Mouse (Mus musculus): ENCODE results near the gene Prss36. TPM values are rescaled to one million over a fixed set of nuclear protein-coding genes. Genes with fewer than 3 reads are reported as not detected.
"Not testable (repeated sequence)": the region's sequence is repeated elsewhere in the genome, so short reads cannot be mapped to it uniquely, and the experiment has no call there.

Prss36 gene
- total RNA-seq (2021): 1 to 10 TPM; 6.4 to 8.1 TPM
- long read RNA-seq, experiment 1, partial matches to known transcripts: 5 of 12 reads
- long read RNA-seq, experiment 1, other reads (novel, unspliced or antisense): 7 of 12 reads
- long read RNA-seq, experiment 2, partial matches to known transcripts: 1 of 9 reads
- long read RNA-seq, experiment 2, other reads (novel, unspliced or antisense): 8 of 9 reads

- DNase-seq (ENCODE audit: low spot score in 2 of 2): no peak
These were observed at the start of gene Prss36 for GRCm38 (mm10) chr7:127946470-127947023. TSS of gene Prss36 (minus strand) at chr7:127946725.

DNA sequence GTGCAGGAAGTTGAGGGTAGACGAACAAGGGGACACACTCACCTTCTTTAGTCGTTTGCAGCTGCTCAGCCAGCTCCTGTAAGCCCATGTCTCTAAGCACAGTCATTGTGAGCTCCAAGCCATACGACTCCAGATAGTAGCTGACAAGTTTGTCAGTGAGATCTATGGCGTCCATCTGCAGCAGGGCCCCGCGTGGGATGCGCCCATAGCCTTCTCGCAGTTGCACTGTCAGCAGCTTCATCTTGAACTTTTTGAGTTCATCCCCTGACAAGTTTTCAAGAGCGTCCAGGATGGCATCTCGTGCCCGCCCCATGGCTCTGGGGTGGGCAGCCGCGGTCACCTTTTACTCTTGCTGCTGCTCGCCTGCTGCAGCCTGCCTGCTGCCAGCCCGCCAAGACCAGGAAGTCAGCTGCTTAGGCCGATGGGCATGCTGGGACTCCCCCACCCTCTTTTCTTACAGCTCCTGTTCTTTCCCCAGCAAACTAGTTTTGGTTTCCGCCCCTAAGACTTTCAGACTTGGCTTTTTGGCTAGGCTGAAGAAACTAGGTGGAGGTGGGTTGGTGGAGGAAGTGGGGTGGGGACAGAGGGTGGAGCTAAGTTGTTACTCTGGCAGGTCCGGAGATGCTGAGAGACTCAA, 46.9 kb upstream of the Prss36 start, which contains the start of gene Pycard:
Pycard (minus strand) TSS at position 527 of the 637 bp plus-strand sequence.
- DNase-seq (ENCODE audit: low spot score in 2 of 2): peak; percentile 21 to 22

DNA sequence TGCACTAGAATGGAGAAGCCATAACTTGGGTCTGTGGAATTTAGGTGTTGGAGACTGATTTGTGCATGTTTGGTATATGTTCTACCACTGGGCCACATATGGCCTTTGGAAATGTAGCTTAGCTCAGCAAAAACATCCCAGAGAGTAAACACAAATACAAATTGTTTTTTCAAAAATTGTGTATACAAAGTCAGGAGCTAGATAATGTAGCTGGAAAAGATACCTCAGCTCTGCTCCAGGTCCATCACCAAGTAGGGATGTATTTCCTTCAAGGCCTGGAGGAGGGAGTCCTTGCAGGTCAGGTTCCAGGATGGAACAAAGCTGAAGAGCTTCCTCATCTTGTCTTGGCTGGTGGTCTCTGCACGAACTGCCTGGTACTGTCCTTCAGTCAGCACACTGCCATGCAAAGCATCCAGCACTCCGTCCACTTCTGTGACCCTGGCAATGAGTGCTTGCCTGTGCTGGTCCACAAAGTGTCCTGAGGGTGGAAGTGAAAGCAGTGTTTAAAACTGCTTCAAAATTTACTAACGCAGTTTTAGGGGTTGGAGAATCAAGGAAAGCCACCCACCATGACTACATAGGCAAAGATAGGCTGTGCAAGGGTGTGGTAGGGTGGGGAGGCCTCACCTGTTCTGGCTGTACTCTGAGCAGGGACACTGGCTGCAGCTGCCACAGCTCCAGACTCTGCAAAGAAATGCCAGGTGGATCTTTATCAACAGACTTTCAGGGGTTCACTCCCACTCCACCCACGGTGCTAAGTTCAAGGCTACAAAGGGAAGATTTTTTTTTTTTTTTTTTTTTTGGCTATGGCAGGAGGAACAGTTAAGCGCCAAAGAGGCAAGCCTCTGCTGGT, 46.2 kb upstream of the Prss36 start:
- DNase-seq (ENCODE audit: low spot score in 2 of 2): no peak

DNA sequence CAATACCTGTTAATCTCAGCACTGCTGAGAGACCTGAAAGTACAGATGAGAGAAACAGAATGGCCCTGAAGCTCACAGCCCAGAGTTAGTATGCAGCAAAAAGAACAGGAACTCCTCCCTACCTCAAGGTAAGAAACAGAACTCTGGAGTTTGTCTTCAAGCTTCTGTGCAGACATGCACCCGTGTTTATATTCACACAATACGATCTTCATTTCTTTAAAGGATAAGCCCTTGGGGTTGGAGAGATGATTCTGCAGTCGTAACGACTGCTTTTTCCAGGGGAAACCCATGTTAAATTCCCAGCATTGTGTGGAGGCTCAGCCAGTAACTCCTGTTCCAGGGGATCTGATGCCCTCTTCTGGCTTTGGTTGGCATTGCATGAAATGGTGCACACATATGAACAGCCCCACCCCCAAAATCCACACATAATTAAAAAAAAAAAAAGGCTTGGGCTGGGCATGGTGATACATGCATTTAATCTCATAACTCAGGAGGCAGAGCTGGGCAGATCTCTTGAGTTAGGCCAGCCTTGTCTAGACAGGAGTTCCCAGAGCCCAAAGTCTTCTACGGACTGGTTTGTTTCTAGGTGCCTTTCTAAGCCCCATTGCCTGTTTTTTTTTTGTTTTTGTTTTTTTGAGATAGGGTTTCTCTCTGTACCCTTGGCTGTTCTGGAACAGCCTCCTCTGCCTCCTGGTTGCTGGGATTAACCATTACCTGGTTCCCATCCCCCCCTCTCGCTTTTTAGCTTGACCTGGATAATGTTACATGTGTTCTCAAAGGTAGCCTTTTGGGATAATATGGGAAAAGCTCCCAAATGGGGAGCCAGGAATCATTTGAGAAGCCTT, 45.3 kb upstream of the Prss36 start:
- DNase-seq (ENCODE audit: low spot score in 2 of 2): peak in 1 of 2 experiments; percentile 39

GRCm38 (mm10) chr7:127988904-127989303, 42.4 kb upstream of the Prss36 start:
- no peak for DNase-seq (ENCODE audit: low spot score in 2 of 2)

DNA sequence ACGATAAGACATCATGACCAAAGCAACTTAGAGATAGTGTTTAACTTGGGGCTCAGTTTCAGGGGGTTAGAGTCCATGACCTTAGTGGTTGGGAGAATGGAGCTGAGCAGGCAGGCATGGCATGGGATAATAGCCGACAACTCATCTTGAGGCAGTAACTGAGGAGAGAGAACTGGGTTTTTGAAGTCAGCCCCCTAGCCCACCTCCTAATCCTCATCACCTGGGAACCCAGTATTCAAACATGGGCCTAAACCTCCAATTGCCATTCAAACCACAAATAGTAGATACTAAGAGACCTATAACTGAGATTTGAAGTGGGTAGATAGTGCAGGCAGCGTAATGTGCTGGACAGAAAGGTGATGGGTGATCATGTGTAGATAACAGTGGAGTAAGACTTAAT, 34.1 kb upstream of the Prss36 start:
- DNase-seq (ENCODE audit: low spot score in 2 of 2): no peak

- no peak for DNase-seq (ENCODE audit: low spot score in 2 of 2)
These were observed 32.3 kb upstream of the Prss36 start for GRCm38 (mm10) chr7:127978856-127979255.

- DNase-seq (ENCODE audit: low spot score in 2 of 2): no peak
These were observed 27.9 kb upstream of the Prss36 start for GRCm38 (mm10) chr7:127974413-127974930.

GRCm38 (mm10) chr7:127967922-127968828, 21.6 kb upstream of the Prss36 start:
- DNase-seq (ENCODE audit: low spot score in 2 of 2): peak; percentile 33 to 58

DNA sequence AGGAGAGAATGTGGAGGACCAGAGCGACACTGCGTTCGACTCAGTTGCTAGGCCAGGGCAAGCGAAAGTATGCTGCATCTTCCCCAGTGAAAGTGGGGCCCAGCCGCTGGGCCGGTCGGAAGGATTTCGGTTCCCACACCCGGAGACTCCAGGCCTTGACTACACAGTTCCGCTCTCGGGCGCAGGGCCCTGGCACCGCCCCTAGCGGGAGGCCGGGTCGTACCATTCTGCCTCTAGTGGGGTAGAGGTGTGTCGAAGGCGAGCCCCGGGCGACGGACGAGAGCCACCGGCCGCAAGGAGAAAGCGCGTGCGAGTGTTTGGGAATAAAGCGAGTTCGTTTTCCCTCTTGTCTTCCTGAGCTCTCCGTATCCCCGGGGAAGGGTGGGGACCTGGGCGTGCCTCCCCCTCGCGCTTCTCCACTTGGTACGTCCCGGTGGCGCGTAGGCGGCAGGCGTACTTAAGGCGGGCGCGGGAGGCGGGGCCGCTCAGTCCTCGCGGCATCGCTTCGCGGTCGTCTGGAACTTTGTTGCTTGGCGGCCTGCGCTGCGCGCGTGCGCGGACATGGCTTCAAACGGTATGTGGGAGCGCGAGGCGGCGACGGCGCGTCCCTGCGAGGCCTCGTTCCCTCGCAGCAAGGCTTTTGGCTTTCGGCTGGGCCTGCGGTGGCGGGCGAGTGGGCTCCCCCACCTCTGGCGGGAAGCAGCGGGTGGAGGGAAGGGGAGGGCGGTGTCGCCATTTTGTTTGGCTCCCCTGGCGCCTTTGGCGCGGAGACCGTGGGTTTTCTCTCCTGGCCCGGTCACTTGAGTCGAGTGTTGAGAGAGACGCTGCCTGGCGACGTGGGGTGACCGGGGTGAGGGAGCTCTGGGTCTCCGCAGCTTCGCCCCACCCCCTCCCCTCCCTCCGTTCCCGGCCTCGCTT, 20.7 kb upstream of the Prss36 start, which contains the start of gene Fus:
Fus (plus strand) TSS at position 454 of the 918 bp plus-strand sequence.
- DNase-seq (ENCODE audit: low spot score in 2 of 2): peak; percentile 94 to 97

- DNase-seq (ENCODE audit: low spot score in 2 of 2): no peak
These were observed 19.9 kb upstream of the Prss36 start for GRCm38 (mm10) chr7:127966371-127966918.

DNA sequence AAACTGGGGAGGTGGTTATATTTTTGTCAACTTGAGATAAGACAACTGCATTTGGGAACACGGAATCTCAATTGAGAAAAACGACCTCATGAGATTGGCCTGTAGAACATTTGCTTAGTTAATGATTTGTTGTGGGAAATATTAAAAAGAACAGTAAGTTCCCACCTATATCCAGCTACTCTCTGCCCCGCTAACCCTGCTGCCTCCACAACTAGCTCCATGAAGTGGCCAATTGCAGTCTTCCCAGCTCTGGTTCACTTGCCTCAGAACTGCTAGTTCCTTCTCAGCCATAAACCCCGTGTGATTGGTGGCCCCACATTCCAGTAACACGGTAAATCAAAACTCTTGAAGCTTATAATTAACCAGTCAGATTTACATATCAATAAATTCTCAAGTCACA, 12.8 kb upstream of the Prss36 start:
- no peak for DNase-seq (ENCODE audit: low spot score in 2 of 2)

GRCm38 (mm10) chr7:127952864-127953581, 6.5 kb upstream of the Prss36 start:
- no peak for DNase-seq (ENCODE audit: low spot score in 2 of 2)

GRCm38 (mm10) chr7:127944614-127945013, 1.9 kb downstream of the Prss36 start:
- no peak for DNase-seq (ENCODE audit: low spot score in 2 of 2)

DNA sequence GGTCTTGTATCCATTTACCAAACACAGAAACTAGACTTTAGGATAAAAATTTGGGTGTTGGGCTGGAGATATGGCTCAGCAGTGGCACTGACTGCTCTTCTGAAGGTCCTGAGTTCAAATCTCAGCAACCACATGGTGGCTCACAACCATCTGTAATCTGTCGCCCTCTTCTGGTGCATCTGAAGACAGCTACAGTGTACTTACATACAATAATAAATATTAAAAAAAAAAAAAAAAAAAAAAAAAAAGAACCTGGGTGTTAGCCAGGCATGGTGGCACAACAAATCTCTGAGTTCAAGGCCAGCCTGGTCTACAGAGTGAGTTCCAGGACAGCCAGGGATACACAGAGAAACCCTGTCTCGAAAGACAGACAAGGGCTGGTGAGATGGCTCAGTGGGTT, 4.4 kb downstream of the Prss36 start:
- not testable (repeated sequence) for DNase-seq (ENCODE audit: low spot score in 2 of 2)

GRCm38 (mm10) chr7:127936216-127936884, 10.2 kb downstream of the Prss36 start:
- DNase-seq (ENCODE audit: low spot score in 2 of 2): no peak

GRCm38 (mm10) chr7:127935748-127936159, 10.8 kb downstream of the Prss36 start:
- no peak for DNase-seq (ENCODE audit: low spot score in 2 of 2)
